Mouse (Mus musculus) C2C12 (cell line): ENCODE data around the gene Pla2g4a.

Source experiments
- CTCF ChIP-seq: IDR thresholded peaks from one replicate; pipeline ENCODE4 v1.5.1; 2011; ENCODE audit not compliant: control insufficient read depth, insufficient read depth, insufficient read length
- MAX ChIP-seq: IDR thresholded peaks from one replicate; pipeline ENCODE4 v1.6.1; 2011; ENCODE audit warnings: mild to moderate bottlenecking, control low read depth
- MYOG ChIP-seq: IDR thresholded peaks from one replicate; pipeline ENCODE4 v1.6.1; 2011; ENCODE audit not compliant: control insufficient read depth, insufficient read length; ENCODE audit errors: extremely low read depth
- USF1 ChIP-seq: IDR thresholded peaks from one replicate; pipeline ENCODE4 v1.6.1; 2011; ENCODE audit warnings: low read depth, mild to moderate bottlenecking, control low read depth, moderate library complexity

- TF ChIP-seq CTCF (peak; percentile 63), MAX (no peak), USF1 (no peak), MYOG (no peak)
Observed at GRCm38 (mm10) chr1:149856720-149857119, 104.4 kb downstream of the Pla2g4a start.
